Mouse (Mus musculus): ENCODE measurements around the gene Myh3. TPM values are rescaled to one million over a fixed set of nuclear protein-coding genes. Genes with fewer than 3 reads are reported as not detected.

Gene Myh3
- polyA plus RNA-seq, 2 experiments from 2014 or later = 0.19 TPM; not detected in 1

GRCm38 (mm10) chr11:67106973-67107372 is 28.9 kb downstream of the Myh3 start:
- no peak for ATAC-seq

- ATAC-seq = no peak
These were observed 32.3 kb downstream of the Myh3 start for GRCm38 (mm10) chr11:67110168-67110948.

GRCm38 (mm10) chr11:67112019-67112850 is 34.1 kb downstream of the Myh3 start:
- ATAC-seq = peak; percentile 54

GRCm38 (mm10) chr11:67112851-67113202 is 34.7 kb downstream of the Myh3 start:
- ATAC-seq = no peak

GRCm38 (mm10) chr11:67113381-67113780 is 35.3 kb downstream of the Myh3 start:
- no peak for ATAC-seq

- ATAC-seq = no peak
These were observed 36.2 kb downstream of the Myh3 start for GRCm38 (mm10) chr11:67114261-67114660.

GRCm38 (mm10) chr11:67114901-67115300 is 36.8 kb downstream of the Myh3 start:
- ATAC-seq = no peak

GRCm38 (mm10) chr11:67116725-67117124 is 38.6 kb downstream of the Myh3 start:
- ATAC-seq = no peak

- no peak for ATAC-seq
These were observed 41.5 kb downstream of the Myh3 start for GRCm38 (mm10) chr11:67119539-67120070.

- no peak for ATAC-seq
These were observed 42.7 kb downstream of the Myh3 start for GRCm38 (mm10) chr11:67120697-67121294.

GRCm38 (mm10) chr11:67124943-67125342 is 46.8 kb downstream of the Myh3 start:
- ATAC-seq = no peak

GRCm38 (mm10) chr11:67125361-67125760 is 47.3 kb downstream of the Myh3 start:
- ATAC-seq = no peak

- no peak for ATAC-seq
These were observed 55.4 kb downstream of the Myh3 start for GRCm38 (mm10) chr11:67133526-67133925.

GRCm38 (mm10) chr11:67134654-67135053 is 56.6 kb downstream of the Myh3 start:
- no peak for ATAC-seq

- no peak for ATAC-seq
These were observed 57.4 kb downstream of the Myh3 start for GRCm38 (mm10) chr11:67135532-67135931.

GRCm38 (mm10) chr11:67139556-67139955 is 61.5 kb downstream of the Myh3 start:
- no peak for ATAC-seq

- ATAC-seq = no peak
These were observed 62.1 kb downstream of the Myh3 start for GRCm38 (mm10) chr11:67140175-67140574.

- ATAC-seq = no peak
These were observed 62.9 kb downstream of the Myh3 start for GRCm38 (mm10) chr11:67141031-67141430.

GRCm38 (mm10) chr11:67142047-67142446 is 63.9 kb downstream of the Myh3 start:
- no peak for ATAC-seq

GRCm38 (mm10) chr11:67143065-67143464 is 65.0 kb downstream of the Myh3 start:
- no peak for ATAC-seq

GRCm38 (mm10) chr11:67143863-67144498 is 65.9 kb downstream of the Myh3 start:
- no peak for ATAC-seq

GRCm38 (mm10) chr11:67144559-67145265 is 66.6 kb downstream of the Myh3 start:
- ATAC-seq = no peak
